Mouse (Mus musculus): Measurements from ENCODE around the gene Rilp.

DNA sequence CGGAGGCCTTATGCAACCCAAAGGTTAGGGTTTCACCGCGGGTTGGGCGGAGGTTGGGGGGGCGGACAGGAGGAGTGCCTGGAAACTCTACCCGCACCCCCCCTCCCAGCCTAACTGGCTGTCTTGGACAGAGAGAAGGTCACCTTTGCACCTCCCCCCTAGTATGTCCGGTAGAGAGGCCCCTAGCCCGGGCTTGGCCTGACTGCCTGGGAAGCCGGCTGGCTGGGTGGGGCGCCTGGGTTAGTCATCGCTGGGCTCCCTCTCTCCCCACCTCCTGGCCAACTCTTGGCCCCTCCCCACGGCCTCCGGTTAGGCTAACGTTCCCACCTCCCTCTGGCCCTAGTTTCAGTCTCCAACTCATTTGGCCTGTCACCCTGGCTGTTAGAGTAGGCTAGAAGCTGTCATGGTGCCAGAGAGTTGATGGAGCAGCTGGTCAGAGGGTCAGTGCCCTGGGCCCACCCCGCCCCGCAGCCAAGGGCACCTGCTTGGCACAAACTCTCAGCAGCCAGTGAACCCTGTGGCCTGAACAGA is 47.6 kb upstream of the Rilp start:
- TF ChIP-seq POLR2A (IDR thresholded peaks at IDR 0.05; ENCODE audit: insufficient read depth, low read length) (no peak), CTCF (IDR thresholded peaks at IDR 0.05; ENCODE audit: low read depth, low read length) (no peak), EP300 (IDR thresholded peaks at IDR 0.05; ENCODE audit: insufficient read depth, low read depth, low read length) (peak; percentile 57; the same call in 1 of the 2 replicates)
